Mouse (Mus musculus): ENCODE results near the gene Gm36028.

Gene Gm36028

DNA sequence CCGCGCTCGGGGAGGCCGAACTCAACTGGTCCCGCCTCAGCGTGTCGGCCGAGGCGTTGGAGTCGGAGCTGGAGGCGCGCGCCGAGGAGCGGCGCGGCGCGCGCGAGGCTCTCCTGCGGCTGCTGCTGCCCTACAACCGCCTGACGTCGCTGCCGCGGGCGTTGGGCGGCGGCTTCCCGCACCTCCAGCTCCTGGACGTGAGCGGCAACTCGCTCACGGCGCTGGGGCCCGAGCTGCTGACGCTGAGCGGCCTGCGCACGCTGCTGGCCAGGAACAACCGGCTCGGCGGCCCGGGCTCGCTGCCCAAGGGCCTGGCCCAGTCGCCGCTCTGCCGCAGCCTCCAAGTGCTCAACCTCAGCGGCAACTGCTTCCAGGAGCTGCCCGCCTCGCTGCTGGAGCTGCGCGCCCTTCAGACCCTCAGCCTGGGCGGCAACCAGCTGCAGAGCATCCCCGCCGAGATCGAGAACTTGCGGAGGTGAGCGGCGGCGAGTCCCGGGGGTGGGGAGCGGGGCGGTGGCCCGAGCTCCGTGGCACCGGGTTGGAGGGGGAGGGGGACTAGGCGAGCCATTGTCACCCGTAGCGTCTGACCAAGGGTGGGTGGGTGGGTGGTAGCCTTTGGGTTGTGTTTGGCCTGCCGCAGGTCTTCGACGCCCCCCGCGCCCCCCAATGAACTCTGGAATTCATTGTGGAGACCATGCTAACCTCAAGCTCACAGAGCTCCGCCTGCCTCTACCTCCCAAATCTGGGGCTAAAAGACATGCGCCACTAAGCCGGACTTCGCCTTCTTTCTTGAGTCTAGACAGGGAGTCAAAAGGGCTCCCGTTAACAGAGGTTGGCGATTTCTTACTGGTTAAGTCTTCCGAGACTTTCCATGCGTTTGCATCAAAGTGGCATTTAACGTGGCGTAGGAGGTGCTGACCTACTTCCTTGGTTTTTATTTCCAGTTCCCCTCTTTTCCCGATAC is 7.8 kb upstream of the Gm36028 start:
- TF ChIP-seq NANOG (IDR thresholded peaks at IDR 0.05; ENCODE audit: borderline replicate concordance, low read length) (no peak), CTCF (conservative IDR thresholded peaks at IDR 0.05; ENCODE audit: low read length) (no peak), POU5F1 (IDR thresholded peaks at IDR 0.05; ENCODE audit: borderline replicate concordance, low read length) (no peak)

DNA sequence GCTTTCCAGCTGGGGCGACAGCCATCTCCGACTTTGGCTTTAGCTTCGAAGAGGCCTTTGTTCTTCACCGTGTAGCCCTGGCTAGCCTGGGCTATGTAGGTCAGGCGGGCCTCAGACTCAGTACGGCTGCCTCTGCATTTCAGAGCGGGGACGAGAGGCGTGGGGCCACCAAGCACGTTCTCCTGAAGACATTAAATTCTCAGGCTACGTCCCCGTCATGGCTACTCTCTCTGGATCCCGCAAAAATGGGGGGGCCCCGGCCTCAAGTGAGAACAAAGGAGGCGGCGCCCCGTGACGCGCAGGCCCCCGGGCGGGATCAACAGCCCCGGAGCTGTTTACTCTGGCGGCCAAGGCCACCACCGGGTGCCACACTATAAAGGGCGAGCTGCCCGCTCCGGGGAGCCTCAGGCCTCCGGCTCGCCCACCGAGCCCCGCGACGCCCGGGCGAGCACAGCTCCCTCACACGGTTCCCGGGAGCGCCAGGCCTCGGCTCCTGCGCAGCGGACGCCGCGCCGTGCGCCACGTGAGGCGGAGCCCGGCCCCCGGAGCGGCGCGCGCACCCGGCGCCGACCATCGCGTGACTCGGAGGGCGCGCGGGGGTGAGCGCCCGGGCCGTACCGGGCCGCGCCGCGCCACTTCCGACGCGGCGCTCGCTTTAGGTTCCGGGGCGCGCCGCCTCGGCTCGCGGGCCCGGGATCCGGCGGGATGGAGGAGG is 7.0 kb upstream of the Gm36028 start, which contains the start of gene Lrrc58:
TSS of gene Lrrc58 (plus strand) at position 599 of the 715 bp plus-strand sequence.
- Histone ChIP-seq H3K27me3 (ENCODE audit: insufficient read depth, low read length) (peaks cover 5% of the 10 kb centered on the region; the same call in 1 of the 2 replicates), H3K36me3 (ENCODE audit: insufficient read depth, low read length) (peaks cover 13% of the 10 kb centered on the region; the same call in 1 of the 2 replicates), H3K4me1 (replicated peaks; ENCODE audit: low read depth, low read length) (peaks cover 25% of the 10 kb centered on the region), H3K4me3 (replicated peaks; ENCODE audit: low read length) (peak within 1 kb of the TSS; percentile 92), H3K9me3 (ENCODE audit: low read length) (no peaks in the 10 kb centered on the region)
- TF ChIP-seq NANOG (IDR thresholded peaks at IDR 0.05; ENCODE audit: borderline replicate concordance, low read length) = no peak
- no peak for TF ChIP-seq POU5F1 (IDR thresholded peaks at IDR 0.05; ENCODE audit: borderline replicate concordance, low read length)
- TF ChIP-seq CTCF (conservative IDR thresholded peaks at IDR 0.05; ENCODE audit: low read length) = no peak

More for the DNA sequence above, 7.8 kb upstream of the Gm36028 start:
- Histone ChIP-seq H3K27me3 (ENCODE audit: insufficient read depth, low read length) (peaks cover 5% of the 10 kb centered on the region; the same call in 1 of the 2 replicates), H3K4me3 (replicated peaks; ENCODE audit: low read length) (peak overlapping the region; percentile 92), H3K4me1 (replicated peaks; ENCODE audit: low read depth, low read length) (peaks cover 25% of the 10 kb centered on the region), H3K9me3 (ENCODE audit: low read length) (no peaks in the 10 kb centered on the region), H3K36me3 (ENCODE audit: insufficient read depth, low read length) (peaks cover 13% of the 10 kb centered on the region; the same call in 1 of the 2 replicates)

DNA sequence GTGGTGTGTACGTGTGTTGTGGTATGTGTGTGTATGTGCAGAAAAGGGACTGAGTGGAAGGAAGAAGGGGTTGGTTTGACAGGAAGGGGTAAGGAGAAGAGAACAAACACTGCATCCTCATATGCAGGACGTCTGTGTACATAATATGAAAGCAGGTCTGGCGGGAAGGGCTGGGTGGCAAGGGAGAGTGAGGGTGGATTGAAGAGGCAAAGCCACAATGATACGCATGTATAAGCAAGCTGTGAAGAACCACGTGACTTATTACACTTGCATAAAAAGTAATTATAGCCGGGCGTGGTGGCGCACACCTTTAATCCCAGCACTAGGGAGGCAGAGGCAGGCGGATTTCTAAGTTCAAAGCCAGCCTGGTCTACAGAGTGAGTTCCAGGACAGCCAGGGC is 4.9 kb upstream of the Gm36028 start:
- Histone ChIP-seq H3K9me3 (ENCODE audit: low read length) (no peaks in the 10 kb centered on the region; the same call in 1 of the 2 replicates), H3K27me3 (ENCODE audit: insufficient read depth, low read length) (peaks cover 5% of the 10 kb centered on the region; the same call in 1 of the 2 replicates), H3K4me1 (replicated peaks; ENCODE audit: low read depth, low read length) (peaks cover 21% of the 10 kb centered on the region), H3K36me3 (ENCODE audit: insufficient read depth, low read length) (0 out of 2 replicates have a peak, but pooled peaks cover 6% of the 10 kb centered on the region), H3K4me3 (replicated peaks; ENCODE audit: low read length) (no peak overlapping the region)
- TF ChIP-seq CTCF (conservative IDR thresholded peaks at IDR 0.05; ENCODE audit: low read length) (no peak), POU5F1 (IDR thresholded peaks at IDR 0.05; ENCODE audit: borderline replicate concordance, low read length) (no peak), NANOG (IDR thresholded peaks at IDR 0.05; ENCODE audit: borderline replicate concordance, low read length) (no peak)

DNA sequence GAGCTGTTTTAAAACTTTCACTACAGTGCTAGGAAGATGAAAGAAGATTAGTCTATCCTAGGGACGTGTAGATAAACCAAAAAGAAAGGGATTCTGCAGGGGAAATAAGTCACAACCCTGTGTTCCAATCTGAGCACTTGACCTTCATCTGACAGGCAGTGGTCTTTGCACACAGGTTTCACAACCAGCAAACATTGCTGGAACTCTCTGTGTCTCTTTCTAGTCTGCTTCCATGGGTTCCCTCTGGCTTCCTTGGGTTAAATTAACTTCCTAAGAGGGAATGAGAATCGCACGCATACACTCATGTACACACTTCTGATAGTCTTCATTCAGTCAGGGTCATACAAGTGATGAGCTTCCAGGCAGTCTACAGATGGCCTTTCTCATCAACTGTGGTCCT is 2.9 kb upstream of the Gm36028 start:
- peaks cover 6% of the 10 kb centered on the region for H3K4me1 ChIP-seq (replicated peaks; ENCODE audit: low read depth, low read length)
- TF ChIP-seq CTCF (conservative IDR thresholded peaks at IDR 0.05; ENCODE audit: low read length) (no peak), POU5F1 (IDR thresholded peaks at IDR 0.05; ENCODE audit: borderline replicate concordance, low read length) (no peak), NANOG (IDR thresholded peaks at IDR 0.05; ENCODE audit: borderline replicate concordance, low read length) (no peak)
- peaks cover 5% of the 10 kb centered on the region; the same call in 1 of the 2 replicates for H3K27me3 ChIP-seq (ENCODE audit: insufficient read depth, low read length)
- H3K36me3 ChIP-seq (ENCODE audit: insufficient read depth, low read length) = no peaks in the 10 kb centered on the region
- no peaks in the 10 kb centered on the region; the same call in 1 of the 2 replicates for H3K9me3 ChIP-seq (ENCODE audit: low read length)
- H3K4me3 ChIP-seq (replicated peaks; ENCODE audit: low read length) = no peak overlapping the region

DNA sequence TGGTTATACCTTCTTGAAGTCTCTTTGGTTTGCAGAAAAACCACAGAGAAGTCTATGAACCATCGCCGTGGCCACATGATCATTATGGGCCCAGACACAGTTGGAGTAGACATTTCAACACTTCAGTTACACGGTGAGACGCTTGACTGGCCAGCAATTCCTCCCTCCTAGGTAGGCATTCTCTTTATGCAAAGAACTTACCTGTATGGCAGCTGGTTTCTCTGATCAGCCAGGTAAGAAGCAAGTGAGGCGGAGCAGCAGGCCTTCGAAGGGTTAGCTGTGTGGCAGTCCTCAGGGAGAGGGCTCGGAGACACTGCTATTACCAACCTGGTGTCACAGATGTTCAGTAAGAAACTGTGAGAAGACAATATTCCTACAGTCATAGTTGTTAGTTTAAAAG is 733 bp downstream of the Gm36028 start:
- H3K4me3 ChIP-seq (replicated peaks; ENCODE audit: low read length) = no peak overlapping the region
- H3K27me3 ChIP-seq (ENCODE audit: insufficient read depth, low read length) = peaks cover 4% of the 10 kb centered on the region; the same call in 1 of the 2 replicates
- no peaks in the 10 kb centered on the region for H3K4me1 ChIP-seq (replicated peaks; ENCODE audit: low read depth, low read length)
- H3K9me3 ChIP-seq (ENCODE audit: low read length) = no peaks in the 10 kb centered on the region; the same call in 1 of the 2 replicates
- H3K36me3 ChIP-seq (ENCODE audit: insufficient read depth, low read length) = no peaks in the 10 kb centered on the region
- TF ChIP-seq POU5F1 (IDR thresholded peaks at IDR 0.05; ENCODE audit: borderline replicate concordance, low read length) = no peak
- no peak for TF ChIP-seq CTCF (conservative IDR thresholded peaks at IDR 0.05; ENCODE audit: low read length)
- TF ChIP-seq NANOG (IDR thresholded peaks at IDR 0.05; ENCODE audit: borderline replicate concordance, low read length) = no peak

DNA sequence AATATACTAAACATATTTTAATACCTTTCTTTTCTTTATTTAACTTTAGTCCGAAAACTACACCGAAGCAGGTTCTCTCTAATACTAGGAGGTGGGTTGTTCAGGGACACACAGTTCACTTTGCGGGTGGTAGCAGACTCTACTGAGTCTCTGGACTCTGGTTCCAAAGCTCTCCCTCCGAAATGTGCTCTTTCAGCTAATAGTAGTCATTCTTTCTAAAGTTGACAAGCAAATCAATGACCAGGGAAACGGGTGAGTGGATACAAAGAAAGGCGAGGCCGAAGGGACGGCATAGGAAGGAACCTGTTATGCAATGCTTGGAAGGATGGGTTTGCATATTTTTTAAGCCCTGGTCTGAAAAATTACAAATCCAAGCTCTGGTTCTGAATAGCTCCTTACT is 3.5 kb downstream of the Gm36028 start:
- no peak for TF ChIP-seq POU5F1 (IDR thresholded peaks at IDR 0.05; ENCODE audit: borderline replicate concordance, low read length)
- TF ChIP-seq NANOG (IDR thresholded peaks at IDR 0.05; ENCODE audit: borderline replicate concordance, low read length) = no peak
- Histone ChIP-seq H3K27me3 (ENCODE audit: insufficient read depth, low read length) (peaks cover 12% of the 10 kb centered on the region), H3K4me3 (replicated peaks; ENCODE audit: low read length) (no peak overlapping the region)

DNA sequence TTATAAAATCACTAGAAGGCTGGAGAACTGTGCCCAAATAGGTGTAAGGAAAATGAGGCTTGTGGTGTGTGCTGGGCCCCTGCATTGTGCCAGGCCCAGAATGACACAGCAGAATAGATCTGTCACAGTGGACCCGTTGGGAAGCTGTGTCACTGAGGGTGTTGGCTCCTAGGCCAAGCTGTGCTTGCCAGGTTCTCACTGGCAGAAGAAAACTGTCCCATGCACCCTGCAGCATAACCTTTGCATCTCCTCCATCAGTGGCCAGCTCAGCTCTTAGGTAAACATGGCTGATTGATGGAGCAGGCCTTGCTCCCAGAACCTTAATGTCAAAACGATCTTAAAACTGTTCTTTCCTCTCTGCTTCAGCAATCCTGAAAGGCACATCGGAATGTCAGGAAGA is 4.6 kb downstream of the Gm36028 start:
- no peaks in the 10 kb centered on the region for H3K9me3 ChIP-seq (ENCODE audit: low read length)
- TF ChIP-seq CTCF (conservative IDR thresholded peaks at IDR 0.05; ENCODE audit: low read length) (no peak), NANOG (IDR thresholded peaks at IDR 0.05; ENCODE audit: borderline replicate concordance, low read length) (no peak), POU5F1 (IDR thresholded peaks at IDR 0.05; ENCODE audit: borderline replicate concordance, low read length) (no peak)
- H3K4me1 ChIP-seq (replicated peaks; ENCODE audit: low read depth, low read length) = no peaks in the 10 kb centered on the region
- peaks cover 21% of the 10 kb centered on the region for H3K27me3 ChIP-seq (ENCODE audit: insufficient read depth, low read length)
- H3K36me3 ChIP-seq (ENCODE audit: insufficient read depth, low read length) = no peaks in the 10 kb centered on the region
- H3K4me3 ChIP-seq (replicated peaks; ENCODE audit: low read length) = no peak overlapping the region

More for the DNA sequence above, 3.5 kb downstream of the Gm36028 start:
- Histone ChIP-seq H3K36me3 (ENCODE audit: insufficient read depth, low read length) (no peaks in the 10 kb centered on the region), H3K4me1 (replicated peaks; ENCODE audit: low read depth, low read length) (no peaks in the 10 kb centered on the region), H3K9me3 (ENCODE audit: low read length) (no peaks in the 10 kb centered on the region; the same call in 1 of the 2 replicates)

DNA sequence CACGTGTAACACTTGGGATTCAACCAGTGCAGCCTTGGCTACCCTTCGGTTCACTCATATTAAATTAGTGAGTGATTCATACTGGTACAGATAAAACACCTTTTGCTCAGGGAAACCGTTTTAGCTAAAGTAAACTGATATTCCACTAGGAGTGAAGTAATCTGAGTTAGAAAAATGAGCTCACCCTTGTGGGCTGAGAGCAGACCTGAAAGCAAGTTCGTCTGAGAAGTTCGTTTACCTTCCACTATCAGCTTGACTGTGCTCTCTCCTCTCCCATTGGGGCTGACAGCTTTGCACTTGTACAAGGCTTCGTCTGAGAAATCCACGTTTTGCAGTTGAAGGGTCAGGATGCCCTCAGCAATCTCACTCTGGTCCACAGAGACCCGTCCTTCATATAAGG is 5.4 kb downstream of the Gm36028 start:
- Histone ChIP-seq H3K36me3 (ENCODE audit: insufficient read depth, low read length) (no peaks in the 10 kb centered on the region), H3K4me1 (replicated peaks; ENCODE audit: low read depth, low read length) (no peaks in the 10 kb centered on the region), H3K9me3 (ENCODE audit: low read length) (no peaks in the 10 kb centered on the region), H3K4me3 (replicated peaks; ENCODE audit: low read length) (no peak overlapping the region), H3K27me3 (ENCODE audit: insufficient read depth, low read length) (peaks cover 21% of the 10 kb centered on the region)
- no peak for TF ChIP-seq POU5F1 (IDR thresholded peaks at IDR 0.05; ENCODE audit: borderline replicate concordance, low read length)
- no peak for TF ChIP-seq CTCF (conservative IDR thresholded peaks at IDR 0.05; ENCODE audit: low read length)
- no peak for TF ChIP-seq NANOG (IDR thresholded peaks at IDR 0.05; ENCODE audit: borderline replicate concordance, low read length)

Measured in E14TG2a.4 (cell line).